Mouse (Mus musculus) ES-E14 (cell line): ENCODE measurements at regions not wholly inside any gene's neighbourhood (a gene's known extent, or its start where the extent isn't known, plus 50 kb on each side); places are given as distances from the start of the nearest gene placed in this dataset.

Experiments used
- DNase-seq: peaks from one replicate; pipeline ENCODE4 v3.0.0-alpha.2; 2013; ENCODE audit warnings: low read depth, low spot score
- H3K27ac ChIP-seq: 2 replicates; pipeline ENCODE4 v1.5.1; 2012; ENCODE audit warnings: low read depth, mild to moderate bottlenecking, low read length, moderate library complexity, mixed read lengths; ENCODE audit not compliant: poor library complexity, insufficient read depth, severe bottlenecking
- H3K36me3 ChIP-seq: 2 replicates; pipeline ENCODE4 v1.6.1; 2012; ENCODE audit warnings: mild to moderate bottlenecking, low read length, moderate library complexity, mixed read lengths; ENCODE audit not compliant: control insufficient read depth, poor library complexity, insufficient read depth, severe bottlenecking
- H3K4me1 ChIP-seq, 2 experiments: fragments of 150-350 bp in 1 of 2; sonication (generic) in 1 of 2; 2 replicates each; pipeline ENCODE4 v1.6.1; 2012; ENCODE audit warnings: low read length in 2 of 2, mild to moderate bottlenecking in 1 of 2, mixed read lengths in 1 of 2; ENCODE audit not compliant: control insufficient read depth in 2 of 2, insufficient read depth in 2 of 2, poor library complexity in 1 of 2
- H3K4me3 ChIP-seq, 2 experiments: fragments of 150-350 bp in 1 of 2; sonication (generic) in 1 of 2; 2 replicates each; pipeline ENCODE4 v1.5.1; 2012; ENCODE audit warnings: low read length in 2 of 2, low read depth in 1 of 2, mild to moderate bottlenecking in 1 of 2, mixed read lengths in 1 of 2; ENCODE audit not compliant: insufficient read depth in 1 of 2, poor library complexity in 1 of 2, severe bottlenecking in 1 of 2
- H3K9ac ChIP-seq: 2 replicates; pipeline ENCODE4 v1.6.1; 2012; ENCODE audit warnings: low read depth, mild to moderate bottlenecking, low read length, mixed read lengths; ENCODE audit not compliant: poor library complexity, insufficient read depth, severe bottlenecking
- H3K9me3 ChIP-seq: fragments of 150-350 bp; sonication (generic); 2 replicates; pipeline ENCODE4 v1.6.1; 2012; ENCODE audit warnings: low read depth, mild to moderate bottlenecking, low read length; ENCODE audit not compliant: control insufficient read depth, insufficient read depth
- CHD2 ChIP-seq: IDR thresholded peaks from 2 replicates; pipeline ENCODE4 v1.6.1; 2014; ENCODE audit warnings: mild to moderate bottlenecking, low read depth, low read length, inconsistent platforms
- HCFC1 ChIP-seq: IDR thresholded peaks from 2 replicates; pipeline ENCODE4 v1.6.1; 2012; ENCODE audit warnings: low read length, inconsistent platforms, borderline replicate concordance; ENCODE audit not compliant: insufficient read depth
- MAFK ChIP-seq: IDR thresholded peaks from 2 replicates; pipeline ENCODE4 v1.6.1; 2014; ENCODE audit warnings: mild to moderate bottlenecking, low read depth, low read length, inconsistent platforms; ENCODE audit not compliant: insufficient read depth
- ZC3H11A ChIP-seq: IDR thresholded peaks from 2 replicates; pipeline ENCODE4 v1.6.1; 2012; ENCODE audit warnings: low read depth, mild to moderate bottlenecking, inconsistent platforms, low read length, borderline replicate concordance
- ZNF384 ChIP-seq: IDR thresholded peaks from 2 replicates; pipeline ENCODE4 v1.6.1; 2012; ENCODE audit warnings: low read depth, low read length, inconsistent platforms
- in situ Hi-C, 2 experiments: fragments of 600-800 bp; cut with MboI; formaldehyde crosslinking; loops; one replicate each; pipeline ENCODE4 v1.15.1; 2025; ENCODE audit warnings: low sequenced_read_pairs in 2 of 2, inconsistent platforms in 1 of 2; ENCODE audit not compliant: unreplicated experiment in 2 of 2

GRCm38 (mm10) chr5:73743953-73744352 lies 92.8 kb downstream of the Spata18 start:
- Histone ChIP-seq H3K4me1 (no peaks in the 10 kb centered on the region), H3K9ac (no peak overlapping the region), H3K27ac (no peak overlapping the region), H3K4me3 (no peak overlapping the region), H3K9me3 (no peaks in the 10 kb centered on the region), H3K36me3 (no peaks in the 10 kb centered on the region)
- no peak for TF ChIP-seq HCFC1
- no peak for TF ChIP-seq MAFK
- no peak for TF ChIP-seq ZNF384
- TF ChIP-seq ZC3H11A: no peak
- TF ChIP-seq CHD2: no peak
- in situ Hi-C loops: no loop called here
- no peak for DNase-seq

- H3K4me1 ChIP-seq: no peaks in the 10 kb centered on the region
- no peak overlapping the region for H3K27ac ChIP-seq
- H3K9ac ChIP-seq: no peak overlapping the region
- H3K36me3 ChIP-seq: no peaks in the 10 kb centered on the region
- no peak for TF ChIP-seq HCFC1
- TF ChIP-seq MAFK: no peak
- no peak for TF ChIP-seq ZC3H11A
- no peak for TF ChIP-seq CHD2
- TF ChIP-seq ZNF384: no peak
- no peaks in the 10 kb centered on the region for H3K9me3 ChIP-seq
- H3K4me3 ChIP-seq: no peak overlapping the region
- DNase-seq: no peak
- in situ Hi-C loops: no loop called here
Observed at GRCm38 (mm10) chr5:73749791-73750190, 98.6 kb downstream of the Spata18 start.

GRCm38 (mm10) chr5:73752225-73752644 lies 101.1 kb downstream of the Spata18 start:
- no peaks in the 10 kb centered on the region for H3K4me1 ChIP-seq
- no peak overlapping the region for H3K4me3 ChIP-seq
- TF ChIP-seq HCFC1: no peak
- TF ChIP-seq ZC3H11A: no peak
- TF ChIP-seq MAFK: no peak
- TF ChIP-seq CHD2: no peak
- TF ChIP-seq ZNF384: no peak
- no peaks in the 10 kb centered on the region for H3K36me3 ChIP-seq
- H3K27ac ChIP-seq: no peak overlapping the region
- DNase-seq: no peak
- in situ Hi-C loops: no loop called here
- H3K9ac ChIP-seq: no peak overlapping the region
- no peaks in the 10 kb centered on the region for H3K9me3 ChIP-seq

GRCm38 (mm10) chr5:73753827-73754226 lies 102.6 kb downstream of the Spata18 start:
- no peak overlapping the region for H3K4me3 ChIP-seq
- DNase-seq: no peak
- H3K36me3 ChIP-seq: no peaks in the 10 kb centered on the region
- no peak overlapping the region for H3K27ac ChIP-seq
- TF ChIP-seq ZNF384: no peak
- TF ChIP-seq HCFC1: no peak
- TF ChIP-seq CHD2: no peak
- TF ChIP-seq ZC3H11A: no peak
- no peak overlapping the region for H3K9ac ChIP-seq
- no peaks in the 10 kb centered on the region for H3K9me3 ChIP-seq
- in situ Hi-C loops: no loop called here
- H3K4me1 ChIP-seq: no peaks in the 10 kb centered on the region

- no peak for TF ChIP-seq MAFK
- no peak for TF ChIP-seq ZNF384
- H3K36me3 ChIP-seq: no peaks in the 10 kb centered on the region
- H3K9ac ChIP-seq: no peak overlapping the region
- no peaks in the 10 kb centered on the region for H3K4me1 ChIP-seq
- DNase-seq: no peak
- no peaks in the 10 kb centered on the region for H3K9me3 ChIP-seq
- H3K27ac ChIP-seq: no peak overlapping the region
- H3K4me3 ChIP-seq: no peak overlapping the region
- in situ Hi-C loops: no loop called here
Observed at GRCm38 (mm10) chr5:73758534-73758933, 107.4 kb downstream of the Spata18 start.
